Mouse (Mus musculus) brain, embryonic 14.5 days (tissue): ENCODE results near the gene Prpf38b. TPM values are rescaled to one million over a fixed set of nuclear protein-coding genes. Genes with fewer than 3 reads are reported as not detected.

Source experiments
- DNase-seq: peaks from one replicate; pipeline ENCODE4 v3.0.0-alpha.2; 2011; ENCODE audit warnings: low read depth
- CTCF ChIP-seq: fragments of 200-500 bp; IDR thresholded peaks from 2 replicates; pipeline ENCODE4 v1.5.1; 2012; ENCODE audit warnings: inconsistent platforms, mild to moderate bottlenecking, moderate library complexity, borderline replicate concordance; ENCODE audit not compliant: insufficient read depth, insufficient read length; ENCODE audit errors: extremely low read depth
- POLR2A ChIP-seq: fragments of 200-500 bp; IDR thresholded peaks from 2 replicates; pipeline ENCODE4 v1.6.1; 2012; ENCODE audit warnings: mild to moderate bottlenecking, inconsistent platforms, borderline replicate concordance; ENCODE audit not compliant: poor library complexity, insufficient read depth, insufficient read length, severe bottlenecking; ENCODE audit errors: extremely low read depth
- polyA plus RNA-seq: library from polyadenylated mRNA; depleted of rRNA; stranded (reverse); fragments of >200 nt; gene quantifications from 2 replicates; pipeline ENCODE4 v1.2.3, GENCODE M21; 2012; rRNA removed

Gene Prpf38b
- polyA plus RNA-seq, 1 experiment, result 78.4 TPM

- no peak for TF ChIP-seq POLR2A
- TF ChIP-seq CTCF, result no peak
These were observed 56.2 kb downstream of the Prpf38b start for GRCm38 (mm10) chr3:108855371-108855770.

DNA sequence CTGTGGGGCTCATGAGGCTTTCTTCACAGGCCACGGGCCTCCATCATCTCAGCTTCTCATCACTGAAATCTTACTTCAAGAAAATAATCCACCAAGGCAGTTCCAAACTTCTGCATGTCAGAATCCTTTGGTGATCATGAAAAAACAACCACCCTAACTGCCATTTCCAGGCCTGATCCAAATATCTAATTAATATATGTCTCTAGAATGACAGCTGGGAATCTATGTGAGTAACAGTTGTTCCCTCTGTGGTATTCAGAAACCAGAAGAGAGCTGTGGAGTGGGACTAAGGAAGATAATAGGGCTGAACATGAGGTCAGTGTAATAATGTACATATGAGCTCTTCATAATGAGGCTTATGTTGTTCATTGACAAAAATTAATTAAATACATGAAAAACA, 58.3 kb downstream of the Prpf38b start:
- no peak for DNase-seq
- TF ChIP-seq POLR2A (no peak), CTCF (no peak)

More at GRCm38 (mm10) chr3:108855371-108855770, 56.2 kb downstream of the Prpf38b start:
- peak; percentile 80 for DNase-seq

Other genes with a start within 250 kb of the Prpf38b start
- 14.5 and 14.7 TPM in 2 replicates for gene Gpsm2, start 189.4 kb downstream of the Prpf38b start, polyA plus RNA-seq
- gene Aknad1, start 172.1 kb downstream of the Prpf38b start, polyA plus RNA-seq, result 0.03 and 0.05 TPM in 2 replicates
- gene Stxbp3, start 71.2 kb downstream of the Prpf38b start, polyA plus RNA-seq, result 9.9 and 11.8 TPM in 2 replicates
- gene Fndc7, start 21.7 kb downstream of the Prpf38b start, polyA plus RNA-seq, result 0.09 and 0.11 TPM in 2 replicates
- 1.2 and 1.5 TPM in 2 replicates for gene Henmt1, start 28.1 kb upstream of the Prpf38b start, polyA plus RNA-seq
- 1.3 TPM in 2 replicates for gene Gm9857, start 28.7 kb upstream of the Prpf38b start, polyA plus RNA-seq
- gene Fam102b, start 115.9 kb upstream of the Prpf38b start, polyA plus RNA-seq, result 15.3 and 26.5 TPM in 2 replicates
- not detected in 2 replicates for gene Slc25a54, start 168.7 kb upstream of the Prpf38b start, polyA plus RNA-seq
- gene Slc25a24, start 211.4 kb upstream of the Prpf38b start, polyA plus RNA-seq, result 6.0 and 6.9 TPM in 2 replicates